9 mouse cellular contexts compared by ENCODE assay signal in genomic region chr11:26962928-26963667, GRCm38 (mm10).
DNase-seq lines count a peak whose midpoint lies in the region; ATAC-seq lines count a peak whose summit lies in the region.
"Had no signal": no experiment of that assay in that cellular context is flagged by ENCODE, and none has a peak within 500 bp of the region (broad histone marks: within the 10 kb centered on the region; RNA-seq: fewer than 3 reads in every experiment).

No protein-coding gene starts in this region.

- peak; percentile 7 to 10 for DNase-seq in cerebellum, postnatal 14 days
- peak; percentile 7 for DNase-seq in ovary, postnatal 14 days (ENCODE audit: low spot score)
- DNase-seq in ovary, postnatal 10 days (ENCODE audit: low spot score), result no peak
- DNase-seq in forebrain, embryonic 14.5 days (ENCODE audit: low spot score), result peak; percentile 74
- DNase-seq in thymus, postnatal 25 days, result no peak
- no peak for DNase-seq in cerebellum, adult 9-10 months
- DNase-seq: cerebellum, adult 2 months had no signal

- H3K4me2 ChIP-seq in forebrain, embryonic 14.5 days (ENCODE audit: low read length), result no peak overlapping the region

- WGBS in forebrain, embryonic 14.5 days, result 29% methylated on average over 8 of the region's 8 CpGs

- no peak overlapping the region for H3K27ac ChIP-seq in forebrain, embryonic 14.5 days (ENCODE audit: low read depth, low read length)

- no peaks in the 10 kb centered on the region for H3K27me3 ChIP-seq in forebrain, embryonic 14.5 days (replicated peaks; ENCODE audit: control insufficient read depth, insufficient read depth, low read length)

- H3K9me3 ChIP-seq in forebrain, embryonic 14.5 days (replicated peaks; ENCODE audit: control insufficient read depth, low read length), result no peaks in the 10 kb centered on the region

- no peak overlapping the region for H3K4me3 ChIP-seq in forebrain, embryonic 14.5 days (ENCODE audit: low read depth, low read length)

- H3K4me1 ChIP-seq in forebrain, embryonic 14.5 days (ENCODE audit: control insufficient read depth, insufficient read depth, low read length), result peaks cover 10% of the 10 kb centered on the region; the same call in 1 of the 2 replicates

- no peak overlapping the region for H3K9ac ChIP-seq in forebrain, embryonic 14.5 days (ENCODE audit: low read length)

- no peaks in the 10 kb centered on the region for H3K36me3 ChIP-seq in forebrain, embryonic 14.5 days (ENCODE audit: control insufficient read depth, insufficient read depth, low read length)

- ATAC-seq in cerebellum, adult (ENCODE audit: insufficient number of reproducible peaks, low FRiP score, low TSS enrichment), result no peak
- 0 out of 2 replicates have a peak, but pooled peaks have one; percentile 7 for ATAC-seq in forebrain, embryonic 14.5 days
- peak; percentile 45 for ATAC-seq in megakaryocyte progenitor cell, adult 5-6 weeks (replicated peaks; ENCODE audit: poor library complexity)

Comparison
In these comparisons a context has a peak if more than half of its experiments do, and no peak if none do; other contexts are left out.
1. DNase-seq: peak in cerebellum, postnatal 14 days (2 of 2), ovary, postnatal 14 days (single experiment) and forebrain, embryonic 14.5 days (single experiment); none in ovary, postnatal 10 days (single experiment), thymus, postnatal 25 days (single experiment) and cerebellum, adult 9-10 months (single experiment).